Mouse (Mus musculus) heart, embryonic 15.5 days (tissue): ENCODE data around the gene Metap2. TPM values are rescaled to one million over a fixed set of nuclear protein-coding genes. Genes with fewer than 3 reads are reported as not detected.
"Not testable (repeated sequence)": the region's sequence is repeated elsewhere in the genome, so short reads cannot be mapped to it uniquely, and the experiment has no call there.

Experiments used
- ATAC-seq: fragments of 200-750 bp; cut with Nextera tagmentation; replicated peaks from 2 replicates; pipeline ENCODE4 v1.8.0; 2017; ENCODE audit warnings: low read depth, moderate TSS enrichment; ENCODE audit not compliant: insufficient number of reproducible peaks, insufficient read depth, low FRiP score
- H3K27ac ChIP-seq: fragments of 300-500 bp; sonication (generic); 2 replicates; pipeline ENCODE4 v1.5.1; 2015; ENCODE audit warnings: mild to moderate bottlenecking, inconsistent platforms
- H3K27me3 ChIP-seq: fragments of 300-500 bp; sonication (generic); 2 replicates; pipeline ENCODE4 v1.6.1; 2015; ENCODE audit warnings: inconsistent platforms
- H3K36me3 ChIP-seq: fragments of 300-500 bp; sonication (generic); 2 replicates; pipeline ENCODE4 v1.6.1; 2015; ENCODE audit warnings: mild to moderate bottlenecking, inconsistent platforms
- H3K4me1 ChIP-seq: fragments of 300-500 bp; sonication (generic); replicated peaks from 2 replicates; pipeline ENCODE4 v1.6.1; 2015; ENCODE audit warnings: inconsistent platforms
- H3K4me2 ChIP-seq: fragments of 300-500 bp; sonication (generic); 2 replicates; pipeline ENCODE4 v1.6.1; 2015; ENCODE audit warnings: inconsistent platforms, mild to moderate bottlenecking, moderate library complexity
- H3K4me3 ChIP-seq: fragments of 300-500 bp; sonication (generic); 2 replicates; pipeline ENCODE4 v1.5.1; 2015; ENCODE audit warnings: mild to moderate bottlenecking, inconsistent platforms
- H3K9ac ChIP-seq: fragments of 300-500 bp; sonication (generic); 2 replicates; pipeline ENCODE4 v1.6.1; 2015; ENCODE audit warnings: mild to moderate bottlenecking, inconsistent platforms
- H3K9me3 ChIP-seq: fragments of 300-500 bp; sonication (generic); replicated peaks from 2 replicates; pipeline ENCODE4 v1.6.1; 2016; ENCODE audit warnings: inconsistent platforms
- WGBS: fragments of 180-500 bp; shearing (Covaris S2); methylation state at CpG from one replicate; pipeline ENCODE4 v1.1.7; 2015; ENCODE audit warnings: mixed read lengths; 5-methylcytosine and 5-hydroxymethylcytosine counted together
- polyA plus RNA-seq: library from polyadenylated mRNA; unstranded; fragments of >200 nt; fragmentation: Nextera tagmentation; extraction: Ambion mirVana; gene quantifications from 2 replicates; pipeline ENCODE4 v1.2.1, GENCODE M21; 2015

Gene Metap2
- polyA plus RNA-seq, 1 experiment from 2014 or later, result 156 TPM

- H3K9ac ChIP-seq, H3K36me3 ChIP-seq, H3K4me2 ChIP-seq, H3K4me3 ChIP-seq, H3K9me3 ChIP-seq, H3K27ac ChIP-seq, ATAC-seq: not testable (repeated sequence)
- Histone ChIP-seq H3K27me3 (peaks cover 63% of the 10 kb centered on the region), H3K4me1 (peaks cover 25% of the 10 kb centered on the region)
- WGBS, result 82% methylated on average over 7 of the region's 7 CpGs
Measured at GRCm38 (mm10) chr10:93835115-93835514, 61.8 kb downstream of the Metap2 start.

GRCm38 (mm10) chr10:93834394-93834745 lies 62.5 kb downstream of the Metap2 start:
- no peaks in the 10 kb centered on the region for H3K9me3 ChIP-seq
- H3K27me3 ChIP-seq, result peaks cover 70% of the 10 kb centered on the region
- H3K36me3 ChIP-seq, result no peaks in the 10 kb centered on the region
- no peak overlapping the region for H3K27ac ChIP-seq
- no peak for ATAC-seq
- 10% methylated on average over 13 of the region's 13 CpGs for WGBS
- peaks cover 25% of the 10 kb centered on the region for H3K4me1 ChIP-seq
- H3K4me2 ChIP-seq, result peak overlapping the region; percentile 99
- peak overlapping the region; percentile 68 for H3K4me3 ChIP-seq
- H3K9ac ChIP-seq, result peak overlapping the region; percentile 47; the same call in 1 of the 2 replicates

- no peak overlapping the region for H3K27ac ChIP-seq
- peak overlapping the region; percentile 68 for H3K4me3 ChIP-seq
- WGBS, result under 1% methylated on average over 73 of the region's 75 CpGs
- peak overlapping the region; percentile 47; the same call in 1 of the 2 replicates for H3K9ac ChIP-seq
- peaks cover 71% of the 10 kb centered on the region for H3K27me3 ChIP-seq
- no peaks in the 10 kb centered on the region for H3K9me3 ChIP-seq
- no peaks in the 10 kb centered on the region for H3K36me3 ChIP-seq
- H3K4me1 ChIP-seq, result peaks cover 25% of the 10 kb centered on the region
- peak overlapping the region; percentile 99 for H3K4me2 ChIP-seq
- ATAC-seq, result peak; percentile 92
Measured at GRCm38 (mm10) chr10:93833699-93834393, 63.0 kb downstream of the Metap2 start.

- H3K9ac ChIP-seq, result no peak overlapping the region; the same call in 1 of the 2 replicates
Measured at GRCm38 (mm10) chr10:93833370-93833698, 63.6 kb downstream of the Metap2 start.

GRCm38 (mm10) chr10:93832811-93833210 lies 64.1 kb downstream of the Metap2 start:
- Histone ChIP-seq H3K9ac (no peak overlapping the region), H3K27ac (no peak overlapping the region), H3K4me2 (peak overlapping the region; percentile 99; the same call in 1 of the 2 replicates), H3K4me1 (peaks cover 25% of the 10 kb centered on the region), H3K9me3 (no peaks in the 10 kb centered on the region), H3K4me3 (no peak overlapping the region), H3K36me3 (no peaks in the 10 kb centered on the region), H3K27me3 (peaks cover 71% of the 10 kb centered on the region)
- ATAC-seq, result no peak
- 39% methylated on average over 9 of the region's 9 CpGs for WGBS

More at GRCm38 (mm10) chr10:93833370-93833698, 63.6 kb downstream of the Metap2 start:
- ATAC-seq, result no peak
- Histone ChIP-seq H3K36me3 (no peaks in the 10 kb centered on the region), H3K27me3 (peaks cover 71% of the 10 kb centered on the region), H3K9me3 (no peaks in the 10 kb centered on the region), H3K27ac (no peak overlapping the region), H3K4me3 (peak overlapping the region; percentile 68), H3K4me2 (peak overlapping the region; percentile 99), H3K4me1 (peaks cover 25% of the 10 kb centered on the region)
- 2% methylated on average over 16 of the region's 16 CpGs for WGBS

- Histone ChIP-seq H3K27me3 (peaks cover 70% of the 10 kb centered on the region), H3K36me3 (no peaks in the 10 kb centered on the region), H3K4me3 (peak overlapping the region; percentile 21), H3K9me3 (no peaks in the 10 kb centered on the region), H3K27ac (no peak overlapping the region), H3K4me1 (peaks cover 25% of the 10 kb centered on the region), H3K9ac (no peak overlapping the region), H3K4me2 (peak overlapping the region; percentile 45)
- no peak for ATAC-seq
- 8% methylated on average over 18 of the region's 18 CpGs for WGBS
Measured at GRCm38 (mm10) chr10:93831730-93832574, 64.9 kb downstream of the Metap2 start.

- no peaks in the 10 kb centered on the region for H3K9me3 ChIP-seq
- no peaks in the 10 kb centered on the region for H3K36me3 ChIP-seq
- no peak for ATAC-seq
- H3K4me1 ChIP-seq, result peaks cover 25% of the 10 kb centered on the region
- H3K27me3 ChIP-seq, result peaks cover 64% of the 10 kb centered on the region
- peak within 1 kb of the TSS; percentile 45 for H3K4me2 ChIP-seq
- peak within 1 kb of the TSS; percentile 21 for H3K4me3 ChIP-seq
- 17% methylated on average over 22 of the region's 22 CpGs for WGBS
- no peak within 1 kb of the TSS for H3K9ac ChIP-seq
- no peak within 1 kb of the TSS for H3K27ac ChIP-seq
Measured at GRCm38 (mm10) chr10:93830931-93831729, 65.8 kb downstream of the Metap2 start, which contains the start of gene Usp44. Usp44 (plus strand) TSS chr10:93831555.

- ATAC-seq, result no peak
- 50% methylated on average over 9 of the region's 9 CpGs for WGBS
- H3K9ac ChIP-seq, result no peak overlapping the region
- H3K4me1 ChIP-seq, result peaks cover 25% of the 10 kb centered on the region
- no peak overlapping the region for H3K4me3 ChIP-seq
- no peaks in the 10 kb centered on the region for H3K9me3 ChIP-seq
- no peaks in the 10 kb centered on the region for H3K36me3 ChIP-seq
- H3K4me2 ChIP-seq, result no peak overlapping the region
- peaks cover 56% of the 10 kb centered on the region for H3K27me3 ChIP-seq
- no peak overlapping the region for H3K27ac ChIP-seq
Measured at GRCm38 (mm10) chr10:93829898-93830831, 66.7 kb downstream of the Metap2 start.

GRCm38 (mm10) chr10:93818661-93819060 lies 78.2 kb downstream of the Metap2 start:
- Histone ChIP-seq H3K9me3 (no peaks in the 10 kb centered on the region), H3K36me3 (no peaks in the 10 kb centered on the region), H3K4me1 (no peaks in the 10 kb centered on the region; the same call in 1 of the 2 replicates), H3K9ac (no peak overlapping the region), H3K4me3 (no peak overlapping the region), H3K4me2 (no peak overlapping the region), H3K27ac (no peak overlapping the region), H3K27me3 (peaks cover 15% of the 10 kb centered on the region; the same call in 1 of the 2 replicates)
- no peak for ATAC-seq
- WGBS, result 30% methylated on average over 7 of the region's 7 CpGs

- H3K4me3 ChIP-seq, result no peak overlapping the region
- no peak for ATAC-seq
- WGBS, result 84% methylated on average over 10 of the region's 10 CpGs
- H3K9ac ChIP-seq, result no peak overlapping the region
- H3K27ac ChIP-seq, result no peak overlapping the region
- no peaks in the 10 kb centered on the region; the same call in 1 of the 2 replicates for H3K4me1 ChIP-seq
- no peak overlapping the region for H3K4me2 ChIP-seq
- H3K27me3 ChIP-seq, result peaks cover 15% of the 10 kb centered on the region; the same call in 1 of the 2 replicates
- no peaks in the 10 kb centered on the region for H3K9me3 ChIP-seq
- H3K36me3 ChIP-seq, result no peaks in the 10 kb centered on the region
Measured at GRCm38 (mm10) chr10:93813755-93814154, 83.1 kb downstream of the Metap2 start.
